17 mouse cellular contexts compared by ENCODE assay signal in genomic region chr2:131124166-131124565, GRCm38 (mm10). TPM values are rescaled to one million over a fixed set of nuclear protein-coding genes. Genes with fewer than 3 reads are reported as not detected.
DNase-seq lines count a peak whose midpoint lies in the region; ATAC-seq and TF ChIP-seq lines count a peak whose summit lies in the region.
"Had no signal": no experiment of that assay in that cellular context is flagged by ENCODE, and none has a peak within 500 bp of the region (broad histone marks: within the 10 kb centered on the region; RNA-seq: fewer than 3 reads in every experiment).

No protein-coding gene starts in this region.

- H3K4me2 ChIP-seq in lung, embryonic 16.5 days (ENCODE audit: low read depth, low read length): no peak overlapping the region
- H3K4me2 ChIP-seq in stomach, postnatal 0 days (replicated peaks; ENCODE audit: low read depth): no peak overlapping the region
- no peak overlapping the region for H3K4me2 ChIP-seq in midbrain, embryonic 16.5 days (ENCODE audit: low read length)
- H3K4me2 ChIP-seq: embryonic facial prominence, embryonic 13.5 days; limb, embryonic 12.5 days had no signal

- no peak overlapping the region for H3K4me3 ChIP-seq in lung, embryonic 16.5 days (ENCODE audit: low read length)
- no peak overlapping the region for H3K4me3 ChIP-seq in stomach, postnatal 0 days (ENCODE audit: low read depth, low read length)
- H3K4me3 ChIP-seq in midbrain, embryonic 16.5 days (ENCODE audit: low read depth, low read length): no peak overlapping the region
- H3K4me3 ChIP-seq: embryonic facial prominence, embryonic 13.5 days; limb, embryonic 12.5 days; midbrain, embryonic 10.5 days had no signal

- TF ChIP-seq CTCF in stomach, postnatal 0 days (IDR thresholded peaks at IDR 0.05; ENCODE audit: low read depth): no peak

- no peak overlapping the region for H3K9ac ChIP-seq in lung, embryonic 16.5 days (ENCODE audit: low read length)
- no peak overlapping the region for H3K9ac ChIP-seq in stomach, postnatal 0 days (ENCODE audit: low read length)
- no peak overlapping the region for H3K9ac ChIP-seq in midbrain, embryonic 16.5 days (ENCODE audit: low read depth, low read length)
- H3K9ac ChIP-seq: embryonic facial prominence, embryonic 13.5 days; forebrain, postnatal 0 days; limb, embryonic 12.5 days had no signal

- peak; percentile 99 for DNase-seq in heart, adult 11 months
- DNase-seq in heart, postnatal 14 days: no peak
- DNase-seq in lung, postnatal 25 days (ENCODE audit: low spot score): no peak
- DNase-seq in kidney, postnatal 14 days: peak; percentile 54
- peak; percentile 9 for DNase-seq in stomach, postnatal 0 days (ENCODE audit: low spot score)
- no peak for DNase-seq in left cerebral cortex, adult 8-10 months (ENCODE audit: low spot score in 2 of 2)
- DNase-seq: cerebellum, adult 11 months; forebrain, postnatal 0 days had no signal

- peaks cover 8% of the 10 kb centered on the region; the same call in 1 of the 2 replicates for H3K4me1 ChIP-seq in lung, embryonic 16.5 days (replicated peaks; ENCODE audit: control insufficient read depth, insufficient read depth, low read length)
- H3K4me1 ChIP-seq in stomach, postnatal 0 days (replicated peaks; ENCODE audit: control insufficient read depth, insufficient read depth): peaks cover 6% of the 10 kb centered on the region; the same call in 1 of the 2 replicates
- H3K4me1 ChIP-seq in midbrain, embryonic 16.5 days (ENCODE audit: control insufficient read depth, insufficient read depth, low read length): peaks cover 6% of the 10 kb centered on the region

- no peak for TF ChIP-seq EP300 in stomach, postnatal 0 days (optimal IDR thresholded peaks at IDR 0.05)

- H3K9me3 ChIP-seq in lung, embryonic 16.5 days (ENCODE audit: control insufficient read depth, low read length): no peaks in the 10 kb centered on the region
- no peaks in the 10 kb centered on the region for H3K9me3 ChIP-seq in stomach, postnatal 0 days (ENCODE audit: control insufficient read depth, low read length)
- H3K9me3 ChIP-seq in midbrain, embryonic 16.5 days (replicated peaks; ENCODE audit: control insufficient read depth, low read length, poor library complexity, severe bottlenecking): no peaks in the 10 kb centered on the region
- H3K9me3 ChIP-seq: embryonic facial prominence, embryonic 13.5 days; limb, embryonic 12.5 days; midbrain, embryonic 10.5 days had no signal

- no peak; the same call in 1 of the 2 replicates for ATAC-seq in lung, embryonic 16.5 days (ENCODE audit: low read depth)
- no peak for ATAC-seq in stomach, postnatal 0 days (ENCODE audit: low FRiP score, low TSS enrichment)
- ATAC-seq in midbrain, embryonic 16.5 days: no peak
- ATAC-seq: forebrain, postnatal 0 days had no signal

- H3K27me3 ChIP-seq in lung, embryonic 16.5 days (ENCODE audit: control insufficient read depth, insufficient read depth, low read depth, low read length): no peaks in the 10 kb centered on the region
- H3K27me3 ChIP-seq in stomach, postnatal 0 days (ENCODE audit: control insufficient read depth, insufficient read depth, low read length): no peaks in the 10 kb centered on the region
- H3K27me3 ChIP-seq in midbrain, embryonic 16.5 days (ENCODE audit: control insufficient read depth, insufficient read depth, low read depth, low read length): no peaks in the 10 kb centered on the region
- H3K27me3 ChIP-seq: embryonic facial prominence, embryonic 13.5 days; limb, embryonic 12.5 days had no signal

- no peaks in the 10 kb centered on the region for H3K36me3 ChIP-seq in lung, embryonic 16.5 days (ENCODE audit: control insufficient read depth, insufficient read depth, low read length)
- no peaks in the 10 kb centered on the region for H3K36me3 ChIP-seq in stomach, postnatal 0 days (ENCODE audit: control insufficient read depth, insufficient read depth, low read length)
- no peaks in the 10 kb centered on the region for H3K36me3 ChIP-seq in midbrain, embryonic 16.5 days (ENCODE audit: control insufficient read depth, insufficient read depth, low read length)
- H3K36me3 ChIP-seq: embryonic facial prominence, embryonic 13.5 days; midbrain, embryonic 10.5 days had no signal

- 59% methylated on average over 3 of the region's 3 CpGs for WGBS in lung, embryonic 16.5 days
- 69% methylated on average over 3 of the region's 3 CpGs for WGBS in stomach, postnatal 0 days
- 72% methylated on average over 3 of the region's 3 CpGs for WGBS in midbrain, embryonic 16.5 days

- intact Hi-C loops in heart, postnatal 14 days (cut with DNase I): no loop called here

- peak overlapping the region; percentile 47; the same call in 1 of the 2 replicates for H3K27ac ChIP-seq in lung, embryonic 16.5 days (ENCODE audit: low read length)
- no peak overlapping the region for H3K27ac ChIP-seq in stomach, postnatal 0 days (replicated peaks)
- H3K27ac ChIP-seq in midbrain, embryonic 16.5 days (ENCODE audit: low read length): no peak overlapping the region
- H3K27ac ChIP-seq: embryonic facial prominence, embryonic 13.5 days; limb, embryonic 12.5 days; midbrain, embryonic 10.5 days had no signal

RNA-seq across cellular contexts. Expression of gene Hspa12b, which starts 2.9 kb away (rescaled TPM):
- 10 to 100 TPM; 42.9 to 48.2 TPM for total RNA-seq in heart, postnatal 14 days (2021)
- polyA plus RNA-seq in lung, embryonic 16.5 days (2015; fragmentation: Nextera tagmentation; extraction: Ambion mirVana): 16.0 and 17.2 TPM in 2 replicates
- polyA plus RNA-seq in stomach, postnatal 0 days (2015; fragmentation: Nextera tagmentation; extraction: Ambion mirVana): 4.2 TPM in 2 replicates
- 1 to 10 TPM; 5.9 to 8.9 (median 8.3) TPM for total RNA-seq in left cerebral cortex, adult 8-10 months (2022)
- polyA plus RNA-seq in midbrain, embryonic 16.5 days (2015; fragmentation: Nextera tagmentation; extraction: Ambion mirVana): 4.5 and 5.0 TPM in 2 replicates

RNA-seq across cellular contexts. Expression of gene Gm11037, which starts 9.1 kb away (rescaled TPM):
- not detected for total RNA-seq in heart, postnatal 14 days (2021)
- polyA plus RNA-seq in lung, embryonic 16.5 days (2015; fragmentation: Nextera tagmentation; extraction: Ambion mirVana): not detected in 2 replicates
- polyA plus RNA-seq in stomach, postnatal 0 days (2015; fragmentation: Nextera tagmentation; extraction: Ambion mirVana): not detected in 2 replicates
- total RNA-seq in left cerebral cortex, adult 8-10 months (2022): not detected
- not detected in 2 replicates for polyA plus RNA-seq in midbrain, embryonic 16.5 days (2015; fragmentation: Nextera tagmentation; extraction: Ambion mirVana)
- total RNA-seq: forebrain, postnatal 0 days; MEL had no signal
- polyA plus RNA-seq: embryonic facial prominence, embryonic 13.5 days; forebrain, postnatal 0 days; heart, embryonic 14.5 days; large intestine, adult 2 months; limb, embryonic 12.5 days; midbrain, embryonic 10.5 days; neural tube, embryonic 14.5 days had no signal

RNA-seq across cellular contexts. Expression of gene 1700037H04Rik, which starts 35.7 kb away (rescaled TPM):
- 10 to 100 TPM; 11.1 to 12.2 TPM for total RNA-seq in heart, postnatal 14 days (2021)
- 57.9 and 63.5 TPM in 2 replicates for polyA plus RNA-seq in lung, embryonic 16.5 days (2015; fragmentation: Nextera tagmentation; extraction: Ambion mirVana)
- polyA plus RNA-seq in stomach, postnatal 0 days (2015; fragmentation: Nextera tagmentation; extraction: Ambion mirVana): 42.6 and 43.6 TPM in 2 replicates
- total RNA-seq in left cerebral cortex, adult 8-10 months (2022): 10 to 100 TPM; 84.5 to 96.9 (median 92.6) TPM
- polyA plus RNA-seq in midbrain, embryonic 16.5 days (2015; fragmentation: Nextera tagmentation; extraction: Ambion mirVana): 74.0 and 74.1 TPM in 2 replicates

RNA-seq across cellular contexts. Expression of gene Siglec1, which starts 37.6 kb away (rescaled TPM):
- total RNA-seq in heart, postnatal 14 days (2021): 1 to 10 TPM; 1.3 to 1.5 TPM
- 0.34 and 0.59 TPM in 2 replicates for polyA plus RNA-seq in lung, embryonic 16.5 days (2015; fragmentation: Nextera tagmentation; extraction: Ambion mirVana)
- polyA plus RNA-seq in stomach, postnatal 0 days (2015; fragmentation: Nextera tagmentation; extraction: Ambion mirVana): 0.34 and 0.38 TPM in 2 replicates
- under 1 TPM; 0.46 to 0.65 (median 0.64) TPM for total RNA-seq in left cerebral cortex, adult 8-10 months (2022)
- 0.15 and 0.18 TPM in 2 replicates for polyA plus RNA-seq in midbrain, embryonic 16.5 days (2015; fragmentation: Nextera tagmentation; extraction: Ambion mirVana)

RNA-seq across cellular contexts. Expression of gene Cenpb, which starts 55.7 kb away (rescaled TPM):
- 10 to 100 TPM; 60.6 to 61.0 TPM for total RNA-seq in heart, postnatal 14 days (2021)
- polyA plus RNA-seq in lung, embryonic 16.5 days (2015; fragmentation: Nextera tagmentation; extraction: Ambion mirVana): 8.4 and 9.5 TPM in 2 replicates
- 12.2 and 13.9 TPM in 2 replicates for polyA plus RNA-seq in stomach, postnatal 0 days (2015; fragmentation: Nextera tagmentation; extraction: Ambion mirVana)
- total RNA-seq in left cerebral cortex, adult 8-10 months (2022): 10 to 100 TPM; 73.8 to 80.9 (median 75.8) TPM
- 11.1 and 11.7 TPM in 2 replicates for polyA plus RNA-seq in midbrain, embryonic 16.5 days (2015; fragmentation: Nextera tagmentation; extraction: Ambion mirVana)

Comparison
In these comparisons a context has a peak if more than half of its experiments do, and no peak if none do; other contexts are left out.
1. DNase-seq: peak in heart, adult 11 months (single experiment), kidney, postnatal 14 days (single experiment) and stomach, postnatal 0 days (single experiment); none in heart, postnatal 14 days (0 of 2), lung, postnatal 25 days (single experiment) and left cerebral cortex, adult 8-10 months (0 of 2).